Mouse (Mus musculus) G1E (cell line): Measurements from ENCODE around the gene Rnase4. TPM values are rescaled to one million over a fixed set of nuclear protein-coding genes. Genes with fewer than 3 reads are reported as not detected.
A peak's percentile ranks its signal among the peaks of the same experiment; 100 is the strongest.

Source experiments
- ATAC-seq: 2 replicates; pipeline ENCODE4 v1.8.0; 2016; ENCODE audit warnings: mild to moderate bottlenecking; ENCODE audit not compliant: insufficient number of reproducible peaks, poor library complexity, low FRiP score, severe bottlenecking; ENCODE audit errors: extremely low read depth
- DNase-seq: peaks from one replicate; pipeline ENCODE4 v3.0.0; 2012; ENCODE audit warnings: low spot score
- H3K27me3 ChIP-seq: 2 replicates; pipeline ENCODE4 v1.6.1; 2012; ENCODE audit warnings: mild to moderate bottlenecking, low read length, inconsistent platforms; ENCODE audit not compliant: insufficient read depth
- H3K36me3 ChIP-seq: replicated peaks from 2 replicates; pipeline ENCODE3; 2012; ENCODE audit warnings: mild to moderate bottlenecking, inconsistent platforms
- H3K4me1 ChIP-seq: 2 replicates; pipeline ENCODE4 v1.6.1; 2012; ENCODE audit warnings: low read depth, low read length, inconsistent platforms, mixed read lengths; ENCODE audit not compliant: insufficient read depth
- H3K4me3 ChIP-seq: 2 replicates; pipeline ENCODE4 v1.5.1; 2012; ENCODE audit warnings: low read depth, mild to moderate bottlenecking, inconsistent platforms, low read length, moderate library complexity, mixed read lengths
- H3K9me3 ChIP-seq: replicated peaks from 2 replicates; pipeline ENCODE4 v1.6.1; 2012; ENCODE audit warnings: inconsistent platforms
- CTCF ChIP-seq: IDR thresholded peaks from 2 replicates; pipeline ENCODE4 v1.5.1; 2012; ENCODE audit warnings: low read depth, low read length, inconsistent platforms, mixed read lengths
- GATA1 ChIP-seq: IDR thresholded peaks from 2 replicates; pipeline ENCODE4 v1.6.1; 2012; ENCODE audit warnings: borderline replicate concordance, low read length, inconsistent platforms, mixed read lengths
- GATA2 ChIP-seq: IDR thresholded peaks from 2 replicates; pipeline ENCODE4 v1.6.1; 2012; ENCODE audit warnings: low read depth, low read length, inconsistent platforms, borderline replicate concordance
- POLR2AphosphoS5 ChIP-seq: IDR thresholded peaks from 2 replicates; pipeline ENCODE4 v1.6.1; 2012; ENCODE audit warnings: low read depth, low read length, inconsistent platforms; ENCODE audit not compliant: insufficient replicate concordance
- TAL1 ChIP-seq: conservative IDR thresholded peaks from 2 replicates; pipeline ENCODE4 v1.6.1; 2012; ENCODE audit warnings: low read depth, low read length, inconsistent platforms, mixed read lengths
- polyA plus RNA-seq: library from polyadenylated mRNA; stranded (reverse); fragments of >175 nt; gene quantifications from 2 replicates; pipeline ENCODE4 v1.2.3, GENCODE M21; 2012
- total RNA-seq, 2 experiments: library from RNA; stranded (forward) in 1 of 2; stranded (reverse) in 1 of 2; fragments of 200-1000 nt in 1 of 2; fragments of >200 nt in 1 of 2; fragmentation: Nextera tagmentation in 1 of 2; gene quantifications; 2 replicates each; pipeline ENCODE4 v1.2.3; 2014 to 2017

The Rnase4 gene
- total and polyA plus RNA-seq, 3 experiments = 0.49 to 3.2 TPM; not detected in 1

GRCm38 (mm10) chr14:51145521-51145920, 54.6 kb downstream of the Rnase4 start:
- H3K4me3 ChIP-seq = no peak overlapping the region
- peaks cover 20% of the 10 kb centered on the region for H3K27me3 ChIP-seq
- ATAC-seq (no peak), DNase-seq (no peak)
- TF ChIP-seq GATA2 (no peak), TAL1 (no peak), CTCF (no peak), GATA1 (no peak), POLR2AphosphoS5 (no peak)
- H3K36me3 ChIP-seq = no peaks in the 10 kb centered on the region
- peaks cover 69% of the 10 kb centered on the region for H3K4me1 ChIP-seq
- H3K9me3 ChIP-seq = no peaks in the 10 kb centered on the region

DNA sequence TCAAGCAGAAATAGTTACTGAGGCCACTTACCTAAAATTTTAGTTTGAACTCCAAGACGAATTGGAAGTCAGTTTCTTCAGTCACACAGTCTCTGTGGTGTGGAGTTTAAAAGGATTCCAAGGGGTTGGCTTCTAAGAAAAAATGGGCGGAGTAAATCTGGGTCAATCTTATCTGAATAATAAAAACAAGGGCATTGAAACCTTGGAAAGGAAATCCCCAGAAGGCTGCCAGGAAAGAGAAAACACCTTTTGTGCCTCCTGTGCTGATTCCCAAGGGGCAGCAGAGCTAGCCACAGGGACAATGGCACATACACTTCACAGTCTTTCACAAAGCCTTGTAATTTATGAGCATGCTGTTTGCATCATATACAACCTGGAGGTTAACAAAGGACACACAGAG, 55.8 kb downstream of the Rnase4 start, which contains the start of gene Rnase1:
Gene Rnase1, minus strand, starts transcription at position 101 of the 400 bp plus-strand sequence.
- Histone ChIP-seq H3K27me3 (peaks cover 20% of the 10 kb centered on the region), H3K4me1 (peaks cover 69% of the 10 kb centered on the region), H3K36me3 (no peaks in the 10 kb centered on the region), H3K4me3 (no peak within 1 kb of the TSS), H3K9me3 (no peaks in the 10 kb centered on the region)
- DNase-seq = no peak
- no peak for ATAC-seq
- TF ChIP-seq CTCF (no peak), GATA1 (no peak), POLR2AphosphoS5 (no peak), TAL1 (no peak), GATA2 (no peak)

DNA sequence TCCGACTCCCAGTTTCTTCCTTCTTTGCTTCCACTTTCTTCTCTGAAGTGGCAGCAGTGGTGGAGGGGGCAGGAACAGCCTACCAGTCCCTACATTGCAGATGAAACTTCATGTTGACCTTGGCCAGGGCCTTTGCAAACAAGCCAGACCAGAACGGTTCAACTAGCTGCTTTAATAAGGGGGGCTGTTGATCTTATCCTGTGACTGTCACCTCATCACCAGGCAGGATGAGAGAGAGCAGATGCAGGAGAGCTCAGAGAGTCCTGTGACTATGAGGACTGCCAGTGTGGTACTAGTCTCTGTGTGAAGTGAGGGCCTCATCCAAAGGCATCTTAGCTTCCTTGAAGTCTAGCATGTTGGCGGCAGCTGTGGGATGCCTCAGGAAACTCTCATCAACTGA, 57.1 kb downstream of the Rnase4 start:
- ATAC-seq = no peak
- H3K4me3 ChIP-seq = no peak overlapping the region
- H3K27me3 ChIP-seq = peaks cover 20% of the 10 kb centered on the region
- H3K9me3 ChIP-seq = no peaks in the 10 kb centered on the region
- H3K4me1 ChIP-seq = peaks cover 69% of the 10 kb centered on the region
- TF ChIP-seq TAL1 (no peak), POLR2AphosphoS5 (no peak)
- no peak for DNase-seq
- H3K36me3 ChIP-seq = no peaks in the 10 kb centered on the region

DNA sequence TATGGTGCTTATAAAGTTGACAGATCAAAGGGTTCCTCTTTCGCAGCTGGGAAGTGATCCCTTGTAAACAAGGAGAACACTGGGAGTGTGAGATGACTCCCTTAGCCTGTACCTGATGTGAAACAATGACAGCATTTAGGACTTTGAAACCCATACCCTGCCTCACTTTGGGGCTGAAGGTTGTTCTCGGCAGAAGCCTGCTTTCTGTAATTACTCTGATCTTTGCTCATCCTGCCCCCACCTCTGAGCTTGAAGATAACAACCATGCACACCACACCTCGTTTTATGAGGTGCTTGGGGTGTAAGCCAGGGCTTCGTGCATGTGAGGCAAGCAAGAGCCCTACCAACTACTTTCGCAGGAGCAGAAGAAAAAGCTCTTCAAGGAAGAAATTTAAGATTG, 58.3 kb downstream of the Rnase4 start:
- peaks cover 22% of the 10 kb centered on the region for H3K27me3 ChIP-seq
- H3K4me1 ChIP-seq = peaks cover 58% of the 10 kb centered on the region
- H3K36me3 ChIP-seq = no peaks in the 10 kb centered on the region
- TF ChIP-seq GATA2 (no peak), GATA1 (no peak), TAL1 (no peak), CTCF (no peak)
- DNase-seq (no peak), ATAC-seq (no peak)
- H3K4me3 ChIP-seq = no peak overlapping the region
- no peaks in the 10 kb centered on the region for H3K9me3 ChIP-seq

DNA sequence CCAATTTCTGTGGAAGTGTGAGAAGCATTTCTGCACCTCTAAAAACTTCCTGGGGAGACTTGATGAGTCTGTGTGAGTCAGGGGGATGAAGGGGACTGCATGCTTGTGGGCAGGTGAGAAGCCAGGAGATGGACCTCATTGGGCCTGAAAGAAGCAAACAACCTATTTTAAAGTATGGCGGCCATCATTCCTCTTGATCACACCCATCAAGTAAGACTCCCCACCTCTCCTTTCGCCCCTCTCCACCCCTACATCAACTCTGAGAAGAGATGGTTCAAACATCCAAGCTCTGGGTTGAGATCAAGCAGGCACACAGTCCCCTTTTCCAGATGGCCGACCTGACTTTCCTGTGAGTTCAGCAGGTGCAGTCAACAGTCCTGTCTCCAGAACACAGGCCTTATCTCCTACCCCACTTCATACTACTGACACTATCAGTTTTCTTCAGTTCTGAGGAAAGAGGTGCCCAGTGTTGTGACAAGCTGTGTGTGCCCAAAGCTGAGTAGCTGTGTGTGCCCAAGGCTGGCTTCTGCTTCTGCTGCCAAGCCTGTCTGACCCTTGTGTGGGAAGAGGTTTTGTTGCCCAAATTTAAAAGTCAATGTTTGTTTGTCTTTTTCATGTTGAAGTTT, 59.4 kb downstream of the Rnase4 start:
- no peaks in the 10 kb centered on the region for H3K36me3 ChIP-seq
- DNase-seq = no peak
- H3K27me3 ChIP-seq = peaks cover 20% of the 10 kb centered on the region
- no peak overlapping the region for H3K4me3 ChIP-seq
- peaks cover 50% of the 10 kb centered on the region for H3K4me1 ChIP-seq
- no peak for ATAC-seq
- TF ChIP-seq POLR2AphosphoS5 (no peak), TAL1 (0 out of 2 replicates have a peak, but pooled peaks have one; percentile 15)
- no peaks in the 10 kb centered on the region for H3K9me3 ChIP-seq

- H3K4me1 ChIP-seq = peaks cover 34% of the 10 kb centered on the region
- DNase-seq = no peak
- peak; percentile 66 for ATAC-seq
- no peak overlapping the region for H3K4me3 ChIP-seq
- TF ChIP-seq TAL1 (peak; percentile 54), POLR2AphosphoS5 (no peak), GATA1 (no peak), CTCF (no peak)
- no peaks in the 10 kb centered on the region for H3K36me3 ChIP-seq
- H3K9me3 ChIP-seq = no peaks in the 10 kb centered on the region
- peaks cover 6% of the 10 kb centered on the region; the same call in 1 of the 2 replicates for H3K27me3 ChIP-seq
These were observed 61.5 kb downstream of the Rnase4 start for GRCm38 (mm10) chr14:51152249-51152870.

Other genes with a start within 250 kb of the Rnase4 start
Only the 20 nearest of the 21 such genes appear.
- gene Klhl33, start 193.6 kb upstream of the Rnase4 start, total RNA-seq (2014; fragmentation: Nextera tagmentation) = not detected in 2 replicates
- gene Klhl33, start 193.6 kb upstream of the Rnase4 start, total RNA-seq (2017) = 0.17 and 0.22 TPM in 2 replicates
- not detected in 2 replicates for gene Klhl33, start 193.6 kb upstream of the Rnase4 start, polyA plus RNA-seq
- 25.6 and 29.9 TPM in 2 replicates for gene Osgep, start 166.2 kb upstream of the Rnase4 start, total RNA-seq (2014; fragmentation: Nextera tagmentation)
- gene Osgep, start 166.2 kb upstream of the Rnase4 start, total RNA-seq (2017) = 94.9 and 117 TPM in 2 replicates
- gene Osgep, start 166.2 kb upstream of the Rnase4 start, polyA plus RNA-seq = 29.3 and 42.4 TPM in 2 replicates
- gene Apex1, start 166.1 kb upstream of the Rnase4 start, total RNA-seq (2014; fragmentation: Nextera tagmentation) = 133 and 142 TPM in 2 replicates
- gene Apex1, start 166.1 kb upstream of the Rnase4 start, total RNA-seq (2017) = 165 and 174 TPM in 2 replicates
- gene Apex1, start 166.1 kb upstream of the Rnase4 start, polyA plus RNA-seq = 162 and 174 TPM in 2 replicates
- gene Pip4p1, start 160.2 kb upstream of the Rnase4 start, total RNA-seq (2014; fragmentation: Nextera tagmentation) = 23.2 and 45.6 TPM in 2 replicates
- gene Pip4p1, start 160.2 kb upstream of the Rnase4 start, total RNA-seq (2017) = 31.1 and 32.7 TPM in 2 replicates
- 99.9 and 126 TPM in 2 replicates for gene Pip4p1, start 160.2 kb upstream of the Rnase4 start, polyA plus RNA-seq
- 70.0 and 88.4 TPM in 2 replicates for gene Pnp, start 160.0 kb upstream of the Rnase4 start, total RNA-seq (2014; fragmentation: Nextera tagmentation)
- 110 and 112 TPM in 2 replicates for gene Pnp, start 160.0 kb upstream of the Rnase4 start, total RNA-seq (2017)
- 1.5 TPM in 2 replicates for gene Pnp, start 160.0 kb upstream of the Rnase4 start, polyA plus RNA-seq
- gene Gm49342, start 146.6 kb upstream of the Rnase4 start, total RNA-seq (2014; fragmentation: Nextera tagmentation) = 3.2 TPM in 1 of 2 replicates, not detected in the other
- not detected in 2 replicates for gene Gm49342, start 146.6 kb upstream of the Rnase4 start, total RNA-seq (2017)
- gene Gm49342, start 146.6 kb upstream of the Rnase4 start, polyA plus RNA-seq = 1.5 and 2.0 TPM in 2 replicates
- gene Pnp2, start 135.1 kb upstream of the Rnase4 start, total RNA-seq (2014; fragmentation: Nextera tagmentation) = 5.1 and 10.2 TPM in 2 replicates
- 0.52 and 1.1 TPM in 2 replicates for gene Pnp2, start 135.1 kb upstream of the Rnase4 start, total RNA-seq (2017)
- gene Pnp2, start 135.1 kb upstream of the Rnase4 start, polyA plus RNA-seq = not detected in 2 replicates
- not detected in 2 replicates for gene Rnase10, start 83.3 kb upstream of the Rnase4 start, total RNA-seq (2014; fragmentation: Nextera tagmentation)
- gene Rnase10, start 83.3 kb upstream of the Rnase4 start, total RNA-seq (2017) = 0.22 TPM in 1 of 2 replicates, not detected in the other
- gene Rnase10, start 83.3 kb upstream of the Rnase4 start, polyA plus RNA-seq = not detected in 2 replicates
- gene Rnase9, start 49.2 kb upstream of the Rnase4 start, total RNA-seq (2014; fragmentation: Nextera tagmentation) = not detected in 2 replicates
- 0.11 TPM in 1 of 2 replicates, not detected in the other for gene Rnase9, start 49.2 kb upstream of the Rnase4 start, total RNA-seq (2017)
- not detected in 2 replicates for gene Rnase9, start 49.2 kb upstream of the Rnase4 start, polyA plus RNA-seq
- not detected in 2 replicates for gene Rnase11, start 40.9 kb upstream of the Rnase4 start, total RNA-seq (2014; fragmentation: Nextera tagmentation)
- gene Rnase11, start 40.9 kb upstream of the Rnase4 start, total RNA-seq (2017) = 0.22 TPM in 1 of 2 replicates, not detected in the other
- not detected in 2 replicates for gene Rnase11, start 40.9 kb upstream of the Rnase4 start, polyA plus RNA-seq
- not detected in 2 replicates for gene Rnase12, start 33.4 kb upstream of the Rnase4 start, total RNA-seq (2014; fragmentation: Nextera tagmentation)
- not detected in 2 replicates for gene Rnase12, start 33.4 kb upstream of the Rnase4 start, total RNA-seq (2017)
- gene Rnase12, start 33.4 kb upstream of the Rnase4 start, polyA plus RNA-seq = not detected in 2 replicates
- not detected in 2 replicates for gene Olfr750, start 16.6 kb upstream of the Rnase4 start, total RNA-seq (2014; fragmentation: Nextera tagmentation)
- 0.05 and 0.06 TPM in 2 replicates for gene Olfr750, start 16.6 kb upstream of the Rnase4 start, total RNA-seq (2017)
- gene Olfr750, start 16.6 kb upstream of the Rnase4 start, polyA plus RNA-seq = not detected in 2 replicates
- gene Ang, start 73 bp downstream of the Rnase4 start, total RNA-seq (2014; fragmentation: Nextera tagmentation) = 1.6 TPM in 1 of 2 replicates, not detected in the other
- 0.16 TPM in 1 of 2 replicates, not detected in the other for gene Ang, start 73 bp downstream of the Rnase4 start, total RNA-seq (2017)
- not detected in 2 replicates for gene Ang, start 73 bp downstream of the Rnase4 start, polyA plus RNA-seq
- not detected in 2 replicates for gene Eddm3b, start 23.3 kb downstream of the Rnase4 start, total RNA-seq (2014; fragmentation: Nextera tagmentation)
- 0.11 TPM in 1 of 2 replicates, not detected in the other for gene Eddm3b, start 23.3 kb downstream of the Rnase4 start, total RNA-seq (2017)
- gene Eddm3b, start 23.3 kb downstream of the Rnase4 start, polyA plus RNA-seq = not detected in 2 replicates
- gene Rnase6, start 32.8 kb downstream of the Rnase4 start, total RNA-seq (2014; fragmentation: Nextera tagmentation) = 41.7 and 44.8 TPM in 2 replicates
- 44.9 and 45.1 TPM in 2 replicates for gene Rnase6, start 32.8 kb downstream of the Rnase4 start, total RNA-seq (2017)
- 1.4 and 1.5 TPM in 2 replicates for gene Rnase6, start 32.8 kb downstream of the Rnase4 start, polyA plus RNA-seq
- not detected in 2 replicates for gene Rnase1, start 55.7 kb downstream of the Rnase4 start, total RNA-seq (2014; fragmentation: Nextera tagmentation)
- 0.17 and 0.22 TPM in 2 replicates for gene Rnase1, start 55.7 kb downstream of the Rnase4 start, total RNA-seq (2017)
- not detected in 2 replicates for gene Rnase1, start 55.7 kb downstream of the Rnase4 start, polyA plus RNA-seq
- gene Rnase2b, start 71.2 kb downstream of the Rnase4 start, total RNA-seq (2014; fragmentation: Nextera tagmentation) = not detected in 2 replicates
- gene Rnase2b, start 71.2 kb downstream of the Rnase4 start, total RNA-seq (2017) = 0.23 TPM in 1 of 2 replicates, not detected in the other
- gene Rnase2b, start 71.2 kb downstream of the Rnase4 start, polyA plus RNA-seq = not detected in 2 replicates
- gene Ang2, start 108.1 kb downstream of the Rnase4 start, total RNA-seq (2014; fragmentation: Nextera tagmentation) = not detected in 2 replicates
- gene Ang2, start 108.1 kb downstream of the Rnase4 start, total RNA-seq (2017) = not detected in 2 replicates
- gene Ang2, start 108.1 kb downstream of the Rnase4 start, polyA plus RNA-seq = not detected in 2 replicates
- gene Ear14, start 112.3 kb downstream of the Rnase4 start, total RNA-seq (2014; fragmentation: Nextera tagmentation) = not detected in 2 replicates
- gene Ear14, start 112.3 kb downstream of the Rnase4 start, total RNA-seq (2017) = 0.44 TPM in 1 of 2 replicates, not detected in the other
- not detected in 2 replicates for gene Ear14, start 112.3 kb downstream of the Rnase4 start, polyA plus RNA-seq
- not detected in 2 replicates for gene Rnase2a, start 165.0 kb downstream of the Rnase4 start, total RNA-seq (2014; fragmentation: Nextera tagmentation)
- not detected in 2 replicates for gene Rnase2a, start 165.0 kb downstream of the Rnase4 start, total RNA-seq (2017)
- not detected in 2 replicates for gene Rnase2a, start 165.0 kb downstream of the Rnase4 start, polyA plus RNA-seq